Mouse (Mus musculus) heart, embryonic 12.5 days (tissue): Measurements from ENCODE around the gene Marf1. TPM values are rescaled to one million over a fixed set of nuclear protein-coding genes. Genes with fewer than 3 reads are reported as not detected.

ENCODE experiments used
- ATAC-seq: fragments of 200-750 bp; cut with Nextera tagmentation; 2 replicates; pipeline ENCODE4 v1.8.0; 2017; ENCODE audit warnings: moderate TSS enrichment, moderate library complexity; ENCODE audit not compliant: insufficient number of reproducible peaks, low FRiP score
- H3K27ac ChIP-seq: fragments of 300-500 bp; sonication (generic); 2 replicates; pipeline ENCODE4 v1.5.1; 2016; ENCODE audit warnings: mild to moderate bottlenecking, moderate library complexity; ENCODE audit not compliant: poor library complexity, severe bottlenecking
- H3K27me3 ChIP-seq: fragments of 300-500 bp; sonication (generic); replicated peaks from 2 replicates; pipeline ENCODE4 v1.6.1; 2016; ENCODE audit warnings: mild to moderate bottlenecking, moderate library complexity
- H3K36me3 ChIP-seq: fragments of 300-500 bp; sonication (generic); 2 replicates; pipeline ENCODE4 v1.6.1; 2016; ENCODE audit warnings: mild to moderate bottlenecking, moderate library complexity
- H3K4me1 ChIP-seq: fragments of 300-500 bp; sonication (generic); replicated peaks from 2 replicates; pipeline ENCODE4 v1.6.1; 2016; ENCODE audit warnings: mild to moderate bottlenecking
- H3K4me2 ChIP-seq: fragments of 300-500 bp; sonication (generic); 2 replicates; pipeline ENCODE4 v1.6.1; 2016; ENCODE audit warnings: mild to moderate bottlenecking, moderate library complexity
- H3K4me3 ChIP-seq: fragments of 300-500 bp; sonication (generic); 2 replicates; pipeline ENCODE4 v1.5.1; 2016; ENCODE audit warnings: mild to moderate bottlenecking
- H3K9ac ChIP-seq: fragments of 300-500 bp; sonication (generic); 2 replicates; pipeline ENCODE4 v1.6.1; 2016; ENCODE audit warnings: mild to moderate bottlenecking, moderate library complexity
- H3K9me3 ChIP-seq: fragments of 300-500 bp; sonication (generic); replicated peaks from 2 replicates; pipeline ENCODE4 v1.6.1; 2016; ENCODE audit warnings: mild to moderate bottlenecking, moderate library complexity
- WGBS: fragments of 180-500 bp; shearing (Covaris S2); methylation state at CpG from one replicate; pipeline ENCODE4 v1.1.7; 2016; 5-methylcytosine and 5-hydroxymethylcytosine counted together
- polyA plus RNA-seq: library from polyadenylated mRNA; unstranded; fragments of >200 nt; fragmentation: Nextera tagmentation; extraction: Ambion mirVana; gene quantifications from 2 replicates; pipeline ENCODE4 v1.2.1, GENCODE M21; 2016

Gene Marf1
- 9.2 and 9.4 TPM in 2 replicates for polyA plus RNA-seq

DNA sequence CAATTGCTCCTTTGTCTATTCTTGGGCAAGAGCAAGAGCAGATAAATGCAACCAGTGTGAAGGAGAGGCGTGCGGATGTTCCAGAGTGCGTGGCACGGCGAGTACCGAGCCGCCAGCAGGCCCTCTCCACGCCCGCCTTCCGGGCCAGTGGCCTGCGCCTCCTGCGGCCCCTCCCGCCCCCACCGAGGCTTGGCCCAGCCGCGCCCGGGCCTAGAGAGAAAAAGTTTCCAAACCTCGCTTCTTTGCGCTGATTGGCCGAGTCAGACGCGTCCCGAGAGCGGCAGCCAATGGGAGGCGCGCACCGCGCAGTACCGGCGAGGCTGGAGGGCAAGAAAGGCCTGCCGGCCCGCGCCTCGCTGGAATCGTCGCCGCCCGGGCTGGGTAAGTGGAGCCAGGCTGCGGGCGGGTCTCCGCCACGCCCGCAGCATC is at the start of gene Marf1, which contains the start of gene Nde1:
Marf1 (minus strand) TSS at position 364 of the 429 bp plus-strand sequence.
Nde1 (plus strand) TSS at position 288 of the 429 bp plus-strand sequence.
- Histone ChIP-seq H3K9me3 (no peaks in the 10 kb centered on the region), H3K9ac (peak within 1 kb of the TSS; percentile 91), H3K4me2 (peak within 1 kb of the TSS; percentile 76), H3K4me1 (peaks cover 30% of the 10 kb centered on the region), H3K4me3 (peak within 1 kb of the TSS; percentile 80), H3K36me3 (peaks cover 11% of the 10 kb centered on the region), H3K27me3 (no peaks in the 10 kb centered on the region), H3K27ac (peak within 1 kb of the TSS; percentile 73)
- 0% methylated on average over 39 of the region's 43 CpGs for WGBS
- ATAC-seq, result peak; percentile 92

GRCm38 (mm10) chr16:14198798-14199197 is 35.6 kb upstream of the Marf1 start:
- no peaks in the 10 kb centered on the region for H3K4me1 ChIP-seq
- no peak overlapping the region for H3K9ac ChIP-seq
- no peak overlapping the region for H3K4me3 ChIP-seq
- H3K4me2 ChIP-seq, result no peak overlapping the region
- no peaks in the 10 kb centered on the region for H3K36me3 ChIP-seq
- no peak for ATAC-seq
- peaks cover 3% of the 10 kb centered on the region; the same call in 1 of the 2 replicates for H3K27me3 ChIP-seq
- H3K27ac ChIP-seq, result no peak overlapping the region
- H3K9me3 ChIP-seq, result no peaks in the 10 kb centered on the region
- WGBS, result 71% methylated on average over 4 of the region's 4 CpGs

DNA sequence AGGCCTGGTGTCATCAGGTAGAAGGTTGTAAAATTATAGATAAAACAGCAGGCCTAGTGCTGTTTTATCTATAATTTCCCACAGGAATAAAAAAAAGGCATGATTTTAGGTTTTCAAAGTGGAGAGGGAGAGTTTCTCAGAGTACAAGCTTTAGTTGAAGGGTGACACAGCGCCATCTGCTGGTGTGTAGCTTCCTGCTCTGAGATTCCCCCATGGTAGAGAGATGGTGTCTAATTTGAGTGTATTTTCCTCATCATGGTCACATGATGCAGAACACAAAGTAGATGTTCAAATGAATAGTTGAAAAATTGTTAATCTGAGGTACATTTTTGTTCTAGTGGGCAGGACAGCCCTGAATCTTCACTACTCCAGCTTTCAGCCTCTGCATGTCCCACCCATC is 32.3 kb upstream of the Marf1 start:
- H3K36me3 ChIP-seq, result peaks cover 26% of the 10 kb centered on the region
- WGBS, result 32% methylated on average over 1 of the region's 1 CpGs
- ATAC-seq, result no peak
- no peaks in the 10 kb centered on the region for H3K4me1 ChIP-seq
- no peaks in the 10 kb centered on the region for H3K27me3 ChIP-seq
- no peak overlapping the region for H3K9ac ChIP-seq
- H3K27ac ChIP-seq, result no peak overlapping the region
- H3K9me3 ChIP-seq, result no peaks in the 10 kb centered on the region
- H3K4me2 ChIP-seq, result no peak overlapping the region
- no peak overlapping the region for H3K4me3 ChIP-seq

DNA sequence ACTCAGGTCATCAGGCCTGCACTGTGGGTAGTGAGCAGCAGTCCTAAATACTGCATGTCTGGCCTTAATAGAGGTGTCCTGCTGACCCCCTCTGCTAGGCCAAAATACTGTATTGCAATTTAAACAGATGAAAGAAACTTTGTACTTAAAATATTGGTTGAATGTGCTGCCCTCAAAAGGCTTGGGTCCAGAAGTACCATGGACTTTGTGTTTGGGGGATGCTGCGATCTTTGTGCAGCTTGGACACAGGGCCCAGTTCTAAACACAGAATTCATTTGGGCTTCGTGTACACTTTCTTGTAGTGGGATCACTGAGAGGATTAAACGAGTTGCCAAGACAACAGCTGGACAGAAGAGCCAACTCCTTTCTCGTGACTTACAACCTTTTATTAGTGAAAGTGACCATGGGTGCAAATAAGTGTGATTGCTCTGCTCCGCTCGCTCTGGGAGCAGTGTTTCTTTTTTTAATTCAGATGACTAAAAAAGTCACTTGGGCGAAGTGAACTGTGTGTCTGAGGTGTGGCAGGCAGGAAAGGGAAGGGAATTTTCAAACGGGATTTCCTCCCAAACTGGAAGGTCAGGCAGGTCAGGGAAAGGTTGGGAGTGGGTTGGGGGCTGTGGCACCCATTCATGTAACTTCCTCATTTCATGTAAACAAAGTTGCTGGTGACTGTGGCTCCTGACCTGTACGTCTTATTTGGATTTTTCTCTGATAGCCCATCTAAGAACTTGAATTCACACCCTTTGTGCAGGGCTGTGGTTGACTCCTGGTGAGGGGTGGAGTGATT is 31.2 kb upstream of the Marf1 start:
- no peak overlapping the region for H3K9ac ChIP-seq
- no peaks in the 10 kb centered on the region for H3K27me3 ChIP-seq
- H3K36me3 ChIP-seq, result peaks cover 36% of the 10 kb centered on the region
- no peaks in the 10 kb centered on the region for H3K4me1 ChIP-seq
- H3K4me3 ChIP-seq, result no peak overlapping the region
- H3K9me3 ChIP-seq, result no peaks in the 10 kb centered on the region
- no peak for ATAC-seq
- H3K4me2 ChIP-seq, result no peak overlapping the region
- no peak overlapping the region for H3K27ac ChIP-seq
- WGBS, result 70% methylated on average over 9 of the region's 9 CpGs

- no peaks in the 10 kb centered on the region for H3K27me3 ChIP-seq
- WGBS, result 94% methylated on average over 5 of the region's 5 CpGs
- no peak for ATAC-seq
- H3K4me1 ChIP-seq, result 0 out of 2 replicates have a peak, but pooled peaks cover 5% of the 10 kb centered on the region
- no peak overlapping the region for H3K4me2 ChIP-seq
- no peak overlapping the region for H3K9ac ChIP-seq
- no peaks in the 10 kb centered on the region for H3K9me3 ChIP-seq
- H3K4me3 ChIP-seq, result no peak overlapping the region
- peaks cover 91% of the 10 kb centered on the region for H3K36me3 ChIP-seq
- no peak overlapping the region for H3K27ac ChIP-seq
These were observed 22.4 kb upstream of the Marf1 start for GRCm38 (mm10) chr16:14185516-14185915.

GRCm38 (mm10) chr16:14183856-14184255 is 20.7 kb upstream of the Marf1 start:
- Histone ChIP-seq H3K9me3 (no peaks in the 10 kb centered on the region), H3K4me2 (no peak overlapping the region), H3K4me3 (no peak overlapping the region), H3K27ac (no peak overlapping the region), H3K27me3 (no peaks in the 10 kb centered on the region), H3K9ac (no peak overlapping the region), H3K4me1 (0 out of 2 replicates have a peak, but pooled peaks cover 8% of the 10 kb centered on the region), H3K36me3 (peaks cover 85% of the 10 kb centered on the region)
- ATAC-seq, result no peak
- 78% methylated on average over 1 of the region's 1 CpGs for WGBS

- Histone ChIP-seq H3K4me2 (no peak overlapping the region), H3K27me3 (no peaks in the 10 kb centered on the region), H3K27ac (no peak overlapping the region), H3K36me3 (peaks cover 86% of the 10 kb centered on the region), H3K9ac (no peak overlapping the region), H3K4me1 (peaks cover 14% of the 10 kb centered on the region; the same call in 1 of the 2 replicates), H3K4me3 (no peak overlapping the region), H3K9me3 (no peaks in the 10 kb centered on the region)
- ATAC-seq, result no peak
- 94% methylated on average over 5 of the region's 5 CpGs for WGBS
These were observed 19.2 kb upstream of the Marf1 start for GRCm38 (mm10) chr16:14182360-14182759.

- Histone ChIP-seq H3K9me3 (no peaks in the 10 kb centered on the region), H3K36me3 (peaks cover 86% of the 10 kb centered on the region), H3K4me3 (no peak overlapping the region), H3K4me2 (no peak overlapping the region), H3K27ac (no peak overlapping the region), H3K4me1 (peaks cover 14% of the 10 kb centered on the region; the same call in 1 of the 2 replicates), H3K9ac (no peak overlapping the region), H3K27me3 (no peaks in the 10 kb centered on the region)
- WGBS, result 48% methylated on average over 6 of the region's 6 CpGs
- ATAC-seq, result no peak; the same call in 1 of the 2 replicates
These were observed 17.1 kb upstream of the Marf1 start for GRCm38 (mm10) chr16:14180163-14180733.

DNA sequence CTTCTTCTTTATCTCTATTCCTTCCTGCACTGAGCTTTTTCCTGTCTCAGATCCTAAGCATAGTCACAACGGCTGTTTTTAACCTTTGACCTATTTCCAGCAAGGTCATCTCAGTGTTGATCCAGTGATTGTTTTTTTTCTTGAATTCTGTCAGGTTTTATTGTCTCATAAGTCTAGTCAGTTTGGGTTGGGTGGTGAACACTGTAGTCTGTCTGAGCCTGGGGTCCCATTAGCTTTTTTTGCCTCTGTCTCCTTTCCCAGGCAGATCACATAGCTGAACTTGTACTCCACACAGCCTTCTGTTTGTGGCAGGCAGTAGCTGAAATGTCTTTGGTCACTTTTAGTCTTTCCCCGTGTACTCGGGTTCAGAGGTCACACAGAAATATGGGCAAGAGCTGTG is 14.9 kb upstream of the Marf1 start:
- Histone ChIP-seq H3K9me3 (no peaks in the 10 kb centered on the region), H3K36me3 (peaks cover 87% of the 10 kb centered on the region), H3K4me3 (no peak overlapping the region), H3K27me3 (no peaks in the 10 kb centered on the region), H3K4me1 (peaks cover 14% of the 10 kb centered on the region; the same call in 1 of the 2 replicates), H3K27ac (no peak overlapping the region), H3K4me2 (no peak overlapping the region), H3K9ac (no peak overlapping the region)
- 0 out of 2 replicates have a peak, but pooled peaks have one; percentile 20 for ATAC-seq
- WGBS, result 43% methylated on average over 3 of the region's 3 CpGs

GRCm38 (mm10) chr16:14169706-14170105 is 6.6 kb upstream of the Marf1 start:
- 81% methylated on average over 1 of the region's 1 CpGs for WGBS
- ATAC-seq, result no peak

GRCm38 (mm10) chr16:14166490-14166889 is 3.3 kb upstream of the Marf1 start:
- H3K9ac ChIP-seq, result no peak overlapping the region
- ATAC-seq, result no peak
- no peaks in the 10 kb centered on the region for H3K27me3 ChIP-seq
- 84% methylated on average over 4 of the region's 4 CpGs for WGBS
- no peak overlapping the region for H3K4me2 ChIP-seq
- H3K36me3 ChIP-seq, result peaks cover 44% of the 10 kb centered on the region
- H3K27ac ChIP-seq, result no peak overlapping the region
- H3K9me3 ChIP-seq, result no peaks in the 10 kb centered on the region
- H3K4me3 ChIP-seq, result no peak overlapping the region
- peaks cover 24% of the 10 kb centered on the region for H3K4me1 ChIP-seq

More at GRCm38 (mm10) chr16:14169706-14170105, 6.6 kb upstream of the Marf1 start:
- no peak overlapping the region for H3K27ac ChIP-seq
- no peaks in the 10 kb centered on the region for H3K9me3 ChIP-seq
- no peaks in the 10 kb centered on the region for H3K27me3 ChIP-seq
- H3K4me1 ChIP-seq, result peaks cover 16% of the 10 kb centered on the region
- no peak overlapping the region for H3K9ac ChIP-seq
- H3K4me2 ChIP-seq, result no peak overlapping the region
- H3K36me3 ChIP-seq, result peaks cover 75% of the 10 kb centered on the region
- no peak overlapping the region for H3K4me3 ChIP-seq
